Mouse (Mus musculus): ENCODE results near the gene Plod2. TPM values are rescaled to one million over a fixed set of nuclear protein-coding genes. Genes with fewer than 3 reads are reported as not detected.

Gene Plod2
- polyA plus RNA-seq, 1 experiment from 2014 or later, result 40.6 TPM

- 86% methylated on average over 5 of the region's 5 CpGs for WGBS
- no peak for DNase-seq (ENCODE audit: low spot score)
Observed at GRCm38 (mm10) chr9:92601551-92601950, 59.5 kb downstream of the Plod2 start.

GRCm38 (mm10) chr9:92603541-92603940 is 61.5 kb downstream of the Plod2 start:
- no peak for ATAC-seq (ENCODE audit: low FRiP score)

More at GRCm38 (mm10) chr9:92601551-92601950, 59.5 kb downstream of the Plod2 start:
- Histone ChIP-seq H3K9me3 (ENCODE audit: control insufficient read depth, low read length) (no peaks in the 10 kb centered on the region), H3K4me3 (ENCODE audit: low read depth, low read length) (no peak overlapping the region), H3K4me2 (replicated peaks; ENCODE audit: low read depth, low read length) (no peak overlapping the region), H3K4me1 (replicated peaks; ENCODE audit: control insufficient read depth, insufficient read depth, low read length) (no peaks in the 10 kb centered on the region), H3K36me3 (ENCODE audit: control insufficient read depth, insufficient read depth, low read length) (no peaks in the 10 kb centered on the region), H3K9ac (ENCODE audit: low read depth, low read length) (no peak overlapping the region), H3K27me3 (ENCODE audit: control insufficient read depth, insufficient read depth, low read length) (no peaks in the 10 kb centered on the region), H3K27ac (ENCODE audit: low read depth, low read length) (no peak overlapping the region)
- no peak for ATAC-seq (ENCODE audit: low FRiP score)

GRCm38 (mm10) chr9:92610628-92611267 is 68.7 kb downstream of the Plod2 start:
- Histone ChIP-seq H3K27ac (ENCODE audit: low read depth, low read length) (no peak overlapping the region), H3K4me1 (replicated peaks; ENCODE audit: control insufficient read depth, insufficient read depth, low read length) (no peaks in the 10 kb centered on the region), H3K4me2 (replicated peaks; ENCODE audit: low read depth, low read length) (no peak overlapping the region), H3K9me3 (ENCODE audit: control insufficient read depth, low read length) (no peaks in the 10 kb centered on the region), H3K9ac (ENCODE audit: low read depth, low read length) (no peak overlapping the region), H3K27me3 (ENCODE audit: control insufficient read depth, insufficient read depth, low read length) (no peaks in the 10 kb centered on the region), H3K4me3 (ENCODE audit: low read depth, low read length) (no peak overlapping the region), H3K36me3 (ENCODE audit: control insufficient read depth, insufficient read depth, low read length) (no peaks in the 10 kb centered on the region)
- DNase-seq (ENCODE audit: low spot score) (peak; percentile 51), ATAC-seq (ENCODE audit: low FRiP score) (peak; percentile 47; the same call in 1 of the 2 replicates)
- 68% methylated on average over 9 of the region's 9 CpGs for WGBS

More at GRCm38 (mm10) chr9:92603541-92603940, 61.5 kb downstream of the Plod2 start:
- H3K27ac ChIP-seq (ENCODE audit: low read depth, low read length), result no peak overlapping the region
- no peaks in the 10 kb centered on the region for H3K4me1 ChIP-seq (replicated peaks; ENCODE audit: control insufficient read depth, insufficient read depth, low read length)
- no peaks in the 10 kb centered on the region for H3K36me3 ChIP-seq (ENCODE audit: control insufficient read depth, insufficient read depth, low read length)
- no peaks in the 10 kb centered on the region for H3K9me3 ChIP-seq (ENCODE audit: control insufficient read depth, low read length)
- no peak overlapping the region for H3K4me2 ChIP-seq (replicated peaks; ENCODE audit: low read depth, low read length)
- no peak for DNase-seq (ENCODE audit: low spot score)
- H3K27me3 ChIP-seq (ENCODE audit: control insufficient read depth, insufficient read depth, low read length), result no peaks in the 10 kb centered on the region
- no peak overlapping the region for H3K9ac ChIP-seq (ENCODE audit: low read depth, low read length)
- 64% methylated on average over 4 of the region's 4 CpGs for WGBS
- no peak overlapping the region for H3K4me3 ChIP-seq (ENCODE audit: low read depth, low read length)

GRCm38 (mm10) chr9:92612641-92613040 is 70.6 kb downstream of the Plod2 start:
- Histone ChIP-seq H3K4me1 (replicated peaks; ENCODE audit: control insufficient read depth, insufficient read depth, low read length) (no peaks in the 10 kb centered on the region), H3K27me3 (ENCODE audit: control insufficient read depth, insufficient read depth, low read length) (no peaks in the 10 kb centered on the region), H3K36me3 (ENCODE audit: control insufficient read depth, insufficient read depth, low read length) (no peaks in the 10 kb centered on the region), H3K9ac (ENCODE audit: low read depth, low read length) (no peak overlapping the region), H3K4me2 (replicated peaks; ENCODE audit: low read depth, low read length) (no peak overlapping the region), H3K27ac (ENCODE audit: low read depth, low read length) (no peak overlapping the region), H3K4me3 (ENCODE audit: low read depth, low read length) (no peak overlapping the region), H3K9me3 (ENCODE audit: control insufficient read depth, low read length) (no peaks in the 10 kb centered on the region)
- ATAC-seq (ENCODE audit: low FRiP score) (no peak), DNase-seq (ENCODE audit: low spot score) (no peak)
- WGBS, result 91% methylated on average over 15 of the region's 15 CpGs

GRCm38 (mm10) chr9:92613206-92613605 is 71.2 kb downstream of the Plod2 start:
- WGBS, result 85% methylated on average over 8 of the region's 8 CpGs
- no peaks in the 10 kb centered on the region for H3K27me3 ChIP-seq (ENCODE audit: control insufficient read depth, insufficient read depth, low read length)
- DNase-seq (ENCODE audit: low spot score), result no peak

GRCm38 (mm10) chr9:92616418-92616817 is 74.4 kb downstream of the Plod2 start:
- H3K9ac ChIP-seq (ENCODE audit: low read depth, low read length), result no peak overlapping the region
- no peak overlapping the region for H3K4me3 ChIP-seq (ENCODE audit: low read depth, low read length)
- H3K36me3 ChIP-seq (ENCODE audit: control insufficient read depth, insufficient read depth, low read length), result no peaks in the 10 kb centered on the region
- no peak for DNase-seq (ENCODE audit: low spot score)
- H3K9me3 ChIP-seq (ENCODE audit: control insufficient read depth, low read length), result no peaks in the 10 kb centered on the region
- H3K27me3 ChIP-seq (ENCODE audit: control insufficient read depth, insufficient read depth, low read length), result no peaks in the 10 kb centered on the region
- no peak for ATAC-seq (ENCODE audit: low FRiP score)
- WGBS, result 83% methylated on average over 2 of the region's 2 CpGs
- no peak overlapping the region for H3K4me2 ChIP-seq (replicated peaks; ENCODE audit: low read depth, low read length)
- no peaks in the 10 kb centered on the region for H3K4me1 ChIP-seq (replicated peaks; ENCODE audit: control insufficient read depth, insufficient read depth, low read length)
- no peak overlapping the region for H3K27ac ChIP-seq (ENCODE audit: low read depth, low read length)

More at GRCm38 (mm10) chr9:92613206-92613605, 71.2 kb downstream of the Plod2 start:
- no peak for ATAC-seq (ENCODE audit: low FRiP score)
- Histone ChIP-seq H3K4me3 (ENCODE audit: low read depth, low read length) (no peak overlapping the region), H3K4me1 (replicated peaks; ENCODE audit: control insufficient read depth, insufficient read depth, low read length) (no peaks in the 10 kb centered on the region), H3K9me3 (ENCODE audit: control insufficient read depth, low read length) (no peaks in the 10 kb centered on the region), H3K36me3 (ENCODE audit: control insufficient read depth, insufficient read depth, low read length) (no peaks in the 10 kb centered on the region), H3K27ac (ENCODE audit: low read depth, low read length) (no peak overlapping the region), H3K4me2 (replicated peaks; ENCODE audit: low read depth, low read length) (no peak overlapping the region), H3K9ac (ENCODE audit: low read depth, low read length) (no peak overlapping the region)

- Histone ChIP-seq H3K36me3 (ENCODE audit: control insufficient read depth, insufficient read depth, low read length) (no peaks in the 10 kb centered on the region), H3K27me3 (ENCODE audit: control insufficient read depth, insufficient read depth, low read length) (no peaks in the 10 kb centered on the region), H3K9me3 (ENCODE audit: control insufficient read depth, low read length) (no peaks in the 10 kb centered on the region), H3K27ac (ENCODE audit: low read depth, low read length) (no peak overlapping the region), H3K9ac (ENCODE audit: low read depth, low read length) (no peak overlapping the region), H3K4me1 (replicated peaks; ENCODE audit: control insufficient read depth, insufficient read depth, low read length) (no peaks in the 10 kb centered on the region), H3K4me3 (ENCODE audit: low read depth, low read length) (no peak overlapping the region), H3K4me2 (replicated peaks; ENCODE audit: low read depth, low read length) (no peak overlapping the region)
- DNase-seq (ENCODE audit: low spot score), result no peak
- ATAC-seq (ENCODE audit: low FRiP score), result no peak
- 80% methylated on average over 2 of the region's 2 CpGs for WGBS
Observed at GRCm38 (mm10) chr9:92617376-92617775, 75.4 kb downstream of the Plod2 start.

GRCm38 (mm10) chr9:92620088-92620487 is 78.1 kb downstream of the Plod2 start:
- no peaks in the 10 kb centered on the region for H3K36me3 ChIP-seq (ENCODE audit: control insufficient read depth, insufficient read depth, low read length)
- no peak overlapping the region for H3K27ac ChIP-seq (ENCODE audit: low read depth, low read length)
- no peaks in the 10 kb centered on the region for H3K4me1 ChIP-seq (replicated peaks; ENCODE audit: control insufficient read depth, insufficient read depth, low read length)
- no peak overlapping the region for H3K9ac ChIP-seq (ENCODE audit: low read depth, low read length)
- no peak overlapping the region for H3K4me3 ChIP-seq (ENCODE audit: low read depth, low read length)
- no peak overlapping the region for H3K4me2 ChIP-seq (replicated peaks; ENCODE audit: low read depth, low read length)
- DNase-seq (ENCODE audit: low spot score) (no peak), ATAC-seq (ENCODE audit: low FRiP score) (no peak)
- no peaks in the 10 kb centered on the region for H3K27me3 ChIP-seq (ENCODE audit: control insufficient read depth, insufficient read depth, low read length)
- WGBS, result 70% methylated on average over 1 of the region's 1 CpGs
- no peaks in the 10 kb centered on the region for H3K9me3 ChIP-seq (ENCODE audit: control insufficient read depth, low read length)

GRCm38 (mm10) chr9:92621246-92621645 is 79.2 kb downstream of the Plod2 start:
- ATAC-seq (ENCODE audit: low FRiP score) (0 out of 2 replicates have a peak, but pooled peaks have one; percentile 45), DNase-seq (ENCODE audit: low spot score) (no peak)
- H3K9ac ChIP-seq (ENCODE audit: low read depth, low read length), result no peak overlapping the region
- no peak overlapping the region for H3K4me2 ChIP-seq (replicated peaks; ENCODE audit: low read depth, low read length)
- no peaks in the 10 kb centered on the region for H3K9me3 ChIP-seq (ENCODE audit: control insufficient read depth, low read length)
- H3K4me1 ChIP-seq (replicated peaks; ENCODE audit: control insufficient read depth, insufficient read depth, low read length), result no peaks in the 10 kb centered on the region
- H3K4me3 ChIP-seq (ENCODE audit: low read depth, low read length), result no peak overlapping the region
- no peaks in the 10 kb centered on the region for H3K36me3 ChIP-seq (ENCODE audit: control insufficient read depth, insufficient read depth, low read length)
- no peak overlapping the region for H3K27ac ChIP-seq (ENCODE audit: low read depth, low read length)
- WGBS, result 41% methylated on average over 3 of the region's 3 CpGs
- no peaks in the 10 kb centered on the region for H3K27me3 ChIP-seq (ENCODE audit: control insufficient read depth, insufficient read depth, low read length)

Measured in hindbrain, embryonic 11.5 days (tissue).